Mouse (Mus musculus): ENCODE data around the gene Ubac2. TPM values are rescaled to one million over a fixed set of nuclear protein-coding genes. Genes with fewer than 3 reads are reported as not detected.

Ubac2 gene
- polyA plus RNA-seq, 1 experiment from 2014 or later, result 78.2 TPM

DNA sequence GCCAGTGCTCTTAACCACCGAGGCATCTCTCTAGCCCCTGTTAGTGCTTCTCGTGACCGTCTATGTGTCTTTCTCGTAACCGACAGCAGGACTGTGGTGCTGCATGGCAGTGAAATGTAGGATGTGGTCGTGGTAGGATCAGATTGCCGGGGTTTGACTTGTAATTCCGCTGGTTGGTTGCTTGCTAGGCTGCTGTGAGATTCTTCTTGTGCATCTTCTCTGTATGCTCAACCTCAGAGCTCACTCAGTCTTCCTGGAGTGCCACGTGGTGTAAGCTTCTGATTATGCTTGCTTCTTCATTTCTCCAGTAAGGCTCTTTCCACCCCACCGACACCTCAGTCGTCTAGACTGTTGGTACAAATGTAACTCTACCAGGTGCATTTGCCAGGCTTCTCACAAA lies 20.1 kb downstream of the Ubac2 start:
- no peaks in the 10 kb centered on the region for H3K36me3 ChIP-seq (ENCODE audit: control insufficient read depth, insufficient read depth, low read length)
- H3K27ac ChIP-seq (ENCODE audit: low read depth, low read length), result no peak overlapping the region
- H3K27me3 ChIP-seq (ENCODE audit: control insufficient read depth, insufficient read depth, low read length), result no peaks in the 10 kb centered on the region
- H3K9ac ChIP-seq (ENCODE audit: low read depth, low read length), result no peak overlapping the region
- WGBS, result 79% methylated on average over 11 of the region's 11 CpGs
- H3K4me2 ChIP-seq (replicated peaks; ENCODE audit: low read depth, low read length), result no peak overlapping the region
- no peaks in the 10 kb centered on the region for H3K4me1 ChIP-seq (ENCODE audit: control insufficient read depth, insufficient read depth, low read length)
- no peak for ATAC-seq (ENCODE audit: low FRiP score, low TSS enrichment)
- no peaks in the 10 kb centered on the region for H3K9me3 ChIP-seq (ENCODE audit: control insufficient read depth, low read length)
- no peak overlapping the region for H3K4me3 ChIP-seq (ENCODE audit: low read length)

DNA sequence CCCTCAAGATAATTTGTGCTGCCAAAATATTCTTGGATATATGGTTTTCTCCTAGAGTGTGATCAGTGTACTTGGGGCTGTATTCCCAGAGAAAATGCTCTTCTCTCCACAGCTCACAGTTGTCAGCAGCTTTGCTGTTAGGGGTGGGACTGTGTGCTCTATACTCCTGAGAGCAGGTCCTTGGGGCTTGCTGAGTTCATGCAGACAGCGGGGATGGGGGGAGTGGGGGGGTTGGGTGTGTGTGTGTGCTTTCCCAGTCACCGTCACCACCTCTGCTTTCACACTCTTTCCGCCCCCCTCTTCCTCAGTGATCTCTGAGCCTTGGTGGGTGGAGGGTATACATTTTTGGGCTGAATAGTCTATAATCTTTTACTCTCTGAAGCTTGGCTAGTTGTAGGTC lies 20.7 kb downstream of the Ubac2 start:
- Histone ChIP-seq H3K4me1 (ENCODE audit: control insufficient read depth, insufficient read depth, low read length) (no peaks in the 10 kb centered on the region), H3K4me3 (ENCODE audit: low read length) (no peak overlapping the region), H3K9me3 (ENCODE audit: control insufficient read depth, low read length) (no peaks in the 10 kb centered on the region), H3K36me3 (ENCODE audit: control insufficient read depth, insufficient read depth, low read length) (no peaks in the 10 kb centered on the region), H3K4me2 (replicated peaks; ENCODE audit: low read depth, low read length) (no peak overlapping the region), H3K27ac (ENCODE audit: low read depth, low read length) (no peak overlapping the region), H3K9ac (ENCODE audit: low read depth, low read length) (no peak overlapping the region), H3K27me3 (ENCODE audit: control insufficient read depth, insufficient read depth, low read length) (no peaks in the 10 kb centered on the region)
- WGBS, result 63% methylated on average over 3 of the region's 3 CpGs
- ATAC-seq (ENCODE audit: low FRiP score, low TSS enrichment), result no peak

DNA sequence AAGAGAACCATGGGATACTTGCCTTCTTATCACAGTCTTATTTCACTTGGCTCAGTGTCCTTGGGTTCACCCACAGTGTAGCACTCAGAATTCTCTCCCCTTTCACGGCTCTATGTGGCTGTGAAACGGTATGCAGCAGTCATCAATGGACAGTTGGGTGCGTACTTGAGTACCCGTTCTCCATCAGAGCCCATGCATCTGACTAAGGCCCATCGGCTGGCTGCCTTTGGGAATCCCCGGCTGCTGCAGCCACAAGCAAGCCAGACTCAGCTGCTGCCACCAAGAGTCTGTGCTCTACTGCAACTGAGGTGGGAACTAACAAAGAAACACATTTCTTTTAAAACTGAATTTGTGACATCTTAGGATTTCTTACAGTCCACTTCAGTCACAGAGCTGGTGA lies 23.1 kb downstream of the Ubac2 start:
- ATAC-seq (ENCODE audit: low FRiP score, low TSS enrichment), result no peak
- no peak overlapping the region for H3K4me2 ChIP-seq (replicated peaks; ENCODE audit: low read depth, low read length)

DNA sequence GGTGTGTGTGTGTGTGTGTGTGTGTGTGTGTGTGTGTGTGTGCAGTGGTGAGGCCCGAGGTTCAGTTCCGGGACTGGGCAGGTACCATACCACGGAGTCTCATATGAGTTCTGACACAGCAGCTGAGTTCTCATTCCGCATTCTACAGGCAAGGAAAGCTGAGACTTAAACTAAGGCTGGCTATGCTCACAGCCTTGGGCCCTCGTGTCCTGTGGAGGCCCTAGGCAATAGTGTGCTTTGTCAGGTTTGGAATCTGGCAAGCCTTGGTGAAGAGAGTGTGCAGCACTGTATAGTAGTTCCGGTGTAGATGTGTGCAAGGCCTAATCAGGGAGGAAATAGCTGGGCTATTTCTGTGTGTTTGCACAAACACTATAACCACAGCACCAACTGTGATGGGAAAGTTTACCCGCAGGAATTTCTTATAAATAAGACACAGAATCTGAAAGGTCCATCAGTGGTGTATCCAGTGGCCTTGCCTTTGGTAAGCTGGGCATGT lies 25.0 kb downstream of the Ubac2 start:
- Histone ChIP-seq H3K9me3 (ENCODE audit: control insufficient read depth, low read length) (no peaks in the 10 kb centered on the region), H3K4me2 (replicated peaks; ENCODE audit: low read depth, low read length) (no peak overlapping the region), H3K4me1 (ENCODE audit: control insufficient read depth, insufficient read depth, low read length) (no peaks in the 10 kb centered on the region), H3K27ac (ENCODE audit: low read depth, low read length) (no peak overlapping the region), H3K27me3 (ENCODE audit: control insufficient read depth, insufficient read depth, low read length) (no peaks in the 10 kb centered on the region), H3K4me3 (ENCODE audit: low read length) (no peak overlapping the region), H3K9ac (ENCODE audit: low read depth, low read length) (no peak overlapping the region), H3K36me3 (ENCODE audit: control insufficient read depth, insufficient read depth, low read length) (peaks cover 19% of the 10 kb centered on the region)
- ATAC-seq (ENCODE audit: low FRiP score, low TSS enrichment), result no peak
- 92% methylated on average over 7 of the region's 7 CpGs for whole genome bisulfite sequencing

More for the DNA sequence above, 23.1 kb downstream of the Ubac2 start:
- Histone ChIP-seq H3K36me3 (ENCODE audit: control insufficient read depth, insufficient read depth, low read length) (peaks cover 6% of the 10 kb centered on the region; the same call in 1 of the 2 replicates), H3K9me3 (ENCODE audit: control insufficient read depth, low read length) (no peaks in the 10 kb centered on the region), H3K4me3 (ENCODE audit: low read length) (no peak overlapping the region), H3K27ac (ENCODE audit: low read depth, low read length) (no peak overlapping the region), H3K4me1 (ENCODE audit: control insufficient read depth, insufficient read depth, low read length) (no peaks in the 10 kb centered on the region), H3K27me3 (ENCODE audit: control insufficient read depth, insufficient read depth, low read length) (no peaks in the 10 kb centered on the region), H3K9ac (ENCODE audit: low read depth, low read length) (no peak overlapping the region)
- WGBS, result 89% methylated on average over 6 of the region's 6 CpGs

DNA sequence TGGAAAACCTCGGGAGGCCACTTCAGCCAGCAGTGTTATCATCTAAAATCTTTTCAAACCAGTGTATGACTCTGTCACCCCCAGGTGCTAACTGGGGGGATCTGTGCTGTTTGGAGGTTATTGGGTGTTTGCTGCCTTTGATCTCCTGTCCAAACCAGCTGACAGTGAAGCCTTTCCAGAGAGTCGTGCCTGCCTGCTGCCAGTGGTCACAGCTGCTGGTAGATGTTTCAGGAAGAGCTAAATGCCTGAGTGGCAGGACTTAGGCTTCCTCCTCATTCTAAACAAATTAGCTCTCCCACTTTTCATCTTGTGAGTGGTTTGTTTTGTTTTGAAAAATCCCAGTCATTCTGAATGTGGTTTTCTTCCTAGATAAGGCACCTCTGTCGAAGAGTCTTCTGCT lies 26.3 kb downstream of the Ubac2 start:
- no peaks in the 10 kb centered on the region for H3K4me1 ChIP-seq (ENCODE audit: control insufficient read depth, insufficient read depth, low read length)
- no peaks in the 10 kb centered on the region for H3K9me3 ChIP-seq (ENCODE audit: control insufficient read depth, low read length)
- H3K27me3 ChIP-seq (ENCODE audit: control insufficient read depth, insufficient read depth, low read length), result no peaks in the 10 kb centered on the region
- H3K4me2 ChIP-seq (replicated peaks; ENCODE audit: low read depth, low read length), result no peak overlapping the region
- no peak for ATAC-seq (ENCODE audit: low FRiP score, low TSS enrichment)
- H3K4me3 ChIP-seq (ENCODE audit: low read length), result no peak overlapping the region
- 26% methylated on average over 3 of the region's 3 CpGs for WGBS
- H3K36me3 ChIP-seq (ENCODE audit: control insufficient read depth, insufficient read depth, low read length), result peaks cover 28% of the 10 kb centered on the region
- H3K27ac ChIP-seq (ENCODE audit: low read depth, low read length), result no peak overlapping the region
- H3K9ac ChIP-seq (ENCODE audit: low read depth, low read length), result no peak overlapping the region

DNA sequence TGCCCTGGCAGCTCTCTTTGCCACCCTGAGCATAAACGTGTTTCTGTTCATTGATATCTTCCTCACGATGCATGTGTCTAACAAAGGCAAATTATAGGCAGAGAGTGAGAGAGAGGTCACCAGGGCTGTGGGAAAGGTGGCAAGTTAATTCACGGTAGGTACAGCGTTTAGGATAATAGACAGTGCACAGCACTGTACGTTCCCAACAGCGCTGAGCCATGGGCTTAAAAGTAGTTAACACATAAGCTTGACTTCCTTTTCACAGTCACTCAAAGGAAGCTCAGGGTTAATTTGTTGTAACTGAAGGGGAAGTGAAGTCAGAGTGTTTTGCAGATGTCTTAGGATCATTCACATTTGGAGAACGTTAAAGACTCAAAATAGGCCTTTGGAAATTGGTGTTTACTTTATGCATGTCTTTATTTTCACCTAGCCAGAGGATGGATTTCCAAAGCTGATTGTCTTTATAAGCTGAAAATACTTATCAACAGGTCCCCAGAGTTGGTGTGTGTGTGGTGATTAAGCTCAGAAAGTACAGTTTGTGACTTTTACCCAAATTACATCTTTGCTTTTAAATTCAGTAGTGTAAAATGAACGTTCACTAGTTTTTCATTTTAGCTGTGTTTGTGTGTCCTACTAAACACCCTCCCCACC lies 28.0 kb downstream of the Ubac2 start:
- no peak for ATAC-seq (ENCODE audit: low FRiP score, low TSS enrichment)
- no peaks in the 10 kb centered on the region for H3K27me3 ChIP-seq (ENCODE audit: control insufficient read depth, insufficient read depth, low read length)
- H3K9me3 ChIP-seq (ENCODE audit: control insufficient read depth, low read length), result no peaks in the 10 kb centered on the region
- 78% methylated on average over 8 of the region's 8 CpGs for WGBS
- H3K27ac ChIP-seq (ENCODE audit: low read depth, low read length), result no peak overlapping the region
- no peaks in the 10 kb centered on the region for H3K4me1 ChIP-seq (ENCODE audit: control insufficient read depth, insufficient read depth, low read length)
- peaks cover 28% of the 10 kb centered on the region for H3K36me3 ChIP-seq (ENCODE audit: control insufficient read depth, insufficient read depth, low read length)
- no peak overlapping the region for H3K4me3 ChIP-seq (ENCODE audit: low read length)
- no peak overlapping the region for H3K4me2 ChIP-seq (replicated peaks; ENCODE audit: low read depth, low read length)
- no peak overlapping the region for H3K9ac ChIP-seq (ENCODE audit: low read depth, low read length)

DNA sequence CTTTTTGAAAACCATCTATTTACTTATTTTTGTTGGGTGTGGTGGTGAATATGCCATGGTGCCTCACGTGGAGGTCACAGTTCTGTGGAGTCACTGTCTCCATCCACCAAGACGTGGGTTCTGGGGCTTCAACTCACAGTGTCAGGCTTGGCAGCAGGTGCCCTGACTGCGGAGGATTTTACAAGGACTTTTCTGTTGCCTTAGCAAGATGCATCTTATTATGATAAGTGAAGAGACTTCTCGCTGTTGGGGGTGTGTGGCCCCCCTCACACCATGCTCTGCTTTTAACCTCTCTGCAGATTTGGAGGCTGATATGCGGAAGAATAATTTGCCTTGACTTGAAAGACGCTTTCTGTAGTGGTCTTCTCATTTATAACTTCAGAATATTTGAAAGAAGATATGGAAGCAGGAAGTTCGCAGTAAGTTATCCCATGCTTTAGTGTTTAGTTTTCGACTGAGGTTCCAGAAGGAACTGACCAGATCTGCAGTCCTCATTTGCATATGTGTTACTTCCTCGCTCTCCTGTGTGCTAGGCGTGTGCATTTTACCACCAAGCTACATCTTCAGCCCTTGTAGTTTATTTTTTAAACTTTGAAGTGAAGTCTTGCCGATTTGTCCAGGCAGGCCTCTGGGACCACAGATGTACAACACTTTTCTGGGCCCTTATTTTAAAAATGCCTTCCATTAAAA lies 28.7 kb downstream of the Ubac2 start:
- no peak for ATAC-seq (ENCODE audit: low FRiP score, low TSS enrichment)
- no peaks in the 10 kb centered on the region for H3K27me3 ChIP-seq (ENCODE audit: control insufficient read depth, insufficient read depth, low read length)
- H3K4me2 ChIP-seq (replicated peaks; ENCODE audit: low read depth, low read length), result no peak overlapping the region
- peaks cover 34% of the 10 kb centered on the region for H3K36me3 ChIP-seq (ENCODE audit: control insufficient read depth, insufficient read depth, low read length)
- no peak overlapping the region for H3K9ac ChIP-seq (ENCODE audit: low read depth, low read length)
- no peaks in the 10 kb centered on the region for H3K9me3 ChIP-seq (ENCODE audit: control insufficient read depth, low read length)
- no peak overlapping the region for H3K4me3 ChIP-seq (ENCODE audit: low read length)
- no peak overlapping the region for H3K27ac ChIP-seq (ENCODE audit: low read depth, low read length)
- 90% methylated on average over 11 of the region's 11 CpGs for WGBS
- H3K4me1 ChIP-seq (ENCODE audit: control insufficient read depth, insufficient read depth, low read length), result no peaks in the 10 kb centered on the region

DNA sequence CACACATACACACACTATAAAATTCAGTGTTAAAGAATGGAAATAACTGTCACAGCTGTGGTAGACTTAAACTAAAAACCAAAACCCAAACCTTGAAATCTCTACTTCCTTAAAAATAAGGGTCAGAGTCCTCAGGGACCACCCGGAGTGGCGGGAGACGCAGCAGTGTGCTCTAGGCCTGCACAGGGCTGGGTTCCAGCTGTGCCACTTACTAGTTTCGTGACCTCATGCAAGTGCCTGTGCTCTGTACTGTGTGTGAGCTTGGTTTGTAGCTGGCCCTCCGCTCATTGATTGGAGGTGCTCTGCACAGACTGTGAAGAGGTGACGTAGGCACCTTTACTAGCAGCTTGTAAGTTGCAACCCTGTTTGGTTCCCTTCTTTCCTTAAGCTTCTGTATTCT lies 31.4 kb downstream of the Ubac2 start:
- H3K27ac ChIP-seq (ENCODE audit: low read depth, low read length), result no peak overlapping the region
- ATAC-seq (ENCODE audit: low FRiP score, low TSS enrichment), result no peak
- H3K36me3 ChIP-seq (ENCODE audit: control insufficient read depth, insufficient read depth, low read length), result peaks cover 34% of the 10 kb centered on the region
- H3K27me3 ChIP-seq (ENCODE audit: control insufficient read depth, insufficient read depth, low read length), result no peaks in the 10 kb centered on the region
- H3K4me2 ChIP-seq (replicated peaks; ENCODE audit: low read depth, low read length), result no peak overlapping the region
- H3K4me3 ChIP-seq (ENCODE audit: low read length), result no peak overlapping the region
- no peaks in the 10 kb centered on the region for H3K9me3 ChIP-seq (ENCODE audit: control insufficient read depth, low read length)
- 96% methylated on average over 6 of the region's 6 CpGs for WGBS
- no peak overlapping the region for H3K9ac ChIP-seq (ENCODE audit: low read depth, low read length)
- H3K4me1 ChIP-seq (ENCODE audit: control insufficient read depth, insufficient read depth, low read length), result no peaks in the 10 kb centered on the region

DNA sequence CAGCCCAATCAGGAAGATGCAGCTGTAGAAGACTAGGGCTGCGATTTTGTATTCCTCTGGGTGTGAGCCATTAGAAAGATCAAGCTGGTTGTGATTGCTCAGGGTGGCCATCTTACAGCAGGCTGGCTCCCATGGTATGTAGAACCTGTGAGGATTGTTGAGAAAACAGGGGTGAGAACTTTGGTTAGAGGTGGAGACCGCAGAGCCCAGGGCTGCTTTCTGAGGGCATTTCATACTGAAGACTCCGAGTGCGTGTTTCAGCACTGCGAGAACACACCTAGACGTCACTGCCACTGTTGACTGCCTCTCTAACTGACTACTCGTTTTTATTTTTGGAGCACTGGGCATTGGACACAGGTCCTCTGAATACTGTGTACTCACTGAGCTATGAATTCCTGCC lies 34.1 kb downstream of the Ubac2 start:
- H3K27me3 ChIP-seq (ENCODE audit: control insufficient read depth, insufficient read depth, low read length), result no peaks in the 10 kb centered on the region
- H3K36me3 ChIP-seq (ENCODE audit: control insufficient read depth, insufficient read depth, low read length), result peaks cover 40% of the 10 kb centered on the region
- no peak overlapping the region for H3K4me2 ChIP-seq (replicated peaks; ENCODE audit: low read depth, low read length)
- H3K4me3 ChIP-seq (ENCODE audit: low read length), result no peak overlapping the region
- no peaks in the 10 kb centered on the region for H3K9me3 ChIP-seq (ENCODE audit: control insufficient read depth, low read length)
- 93% methylated on average over 7 of the region's 7 CpGs for WGBS
- ATAC-seq (ENCODE audit: low FRiP score, low TSS enrichment), result no peak
- no peaks in the 10 kb centered on the region for H3K4me1 ChIP-seq (ENCODE audit: control insufficient read depth, insufficient read depth, low read length)
- no peak overlapping the region for H3K9ac ChIP-seq (ENCODE audit: low read depth, low read length)
- no peak overlapping the region for H3K27ac ChIP-seq (ENCODE audit: low read depth, low read length)

Data from kidney, embryonic 14.5 days (tissue).